Mouse (Mus musculus): ENCODE measurements around the gene Trim33.

Trim33 gene

GRCm38 (mm10) chr3:103361150-103361549 is 82.1 kb downstream of the Trim33 start:
- DNase-seq (ENCODE audit: low spot score in 2 of 2) = no peak

GRCm38 (mm10) chr3:103364182-103364945 is 85.3 kb downstream of the Trim33 start:
- no peak for DNase-seq (ENCODE audit: low spot score in 2 of 2)

GRCm38 (mm10) chr3:103367176-103367970 is 88.3 kb downstream of the Trim33 start:
- DNase-seq (ENCODE audit: low spot score in 2 of 2) = no peak

GRCm38 (mm10) chr3:103368731-103369130 is 89.6 kb downstream of the Trim33 start:
- no peak for DNase-seq (ENCODE audit: low spot score in 2 of 2)

GRCm38 (mm10) chr3:103374028-103374427 is 94.9 kb downstream of the Trim33 start:
- peak in 1 of 2 experiments; percentile 80 for DNase-seq (ENCODE audit: low spot score in 2 of 2)

GRCm38 (mm10) chr3:103375181-103375855 is 96.2 kb downstream of the Trim33 start:
- DNase-seq (ENCODE audit: low spot score in 2 of 2) = no peak

- DNase-seq (ENCODE audit: low spot score in 2 of 2) = peak in 1 of 2 experiments; percentile 39
These were observed 98.9 kb downstream of the Trim33 start for GRCm38 (mm10) chr3:103378018-103378417.

- no peak for DNase-seq (ENCODE audit: low spot score in 2 of 2)
These were observed 100.3 kb downstream of the Trim33 start for GRCm38 (mm10) chr3:103379371-103379770.

GRCm38 (mm10) chr3:103380814-103381213 is 101.7 kb downstream of the Trim33 start:
- no peak for DNase-seq (ENCODE audit: low spot score in 2 of 2)

GRCm38 (mm10) chr3:103381441-103381840 is 102.3 kb downstream of the Trim33 start:
- DNase-seq (ENCODE audit: low spot score in 2 of 2) = no peak

- DNase-seq (ENCODE audit: low spot score in 2 of 2) = peak; percentile 87 to 96
These were observed 103.9 kb downstream of the Trim33 start for GRCm38 (mm10) chr3:103382872-103383567.

- no peak for DNase-seq (ENCODE audit: low spot score in 2 of 2)
These were observed 105.4 kb downstream of the Trim33 start for GRCm38 (mm10) chr3:103384486-103384885.

- peak in 1 of 2 experiments; percentile 46 for DNase-seq (ENCODE audit: low spot score in 2 of 2)
These were observed 105.9 kb downstream of the Trim33 start for GRCm38 (mm10) chr3:103384949-103385348.

GRCm38 (mm10) chr3:103385383-103386291 is 106.5 kb downstream of the Trim33 start:
- peak in 1 of 2 experiments; percentile 36 for DNase-seq (ENCODE audit: low spot score in 2 of 2)

- DNase-seq (ENCODE audit: low spot score in 2 of 2) = peak in 1 of 2 experiments; percentile 75
These were observed 107.4 kb downstream of the Trim33 start for GRCm38 (mm10) chr3:103386292-103387031.

GRCm38 (mm10) chr3:103392613-103393258 is 113.6 kb downstream of the Trim33 start:
- peak in 1 of 2 experiments; percentile 26 for DNase-seq (ENCODE audit: low spot score in 2 of 2)

GRCm38 (mm10) chr3:103393283-103394060 is 114.4 kb downstream of the Trim33 start:
- DNase-seq (ENCODE audit: low spot score in 2 of 2) = peak in 1 of 2 experiments; percentile 11

GRCm38 (mm10) chr3:103394121-103394520 is 115.0 kb downstream of the Trim33 start:
- no peak for DNase-seq (ENCODE audit: low spot score in 2 of 2)

All from spleen, postnatal 10 days (tissue).